Mouse (Mus musculus) v-Abl transformed pro-B cells (cell line): ENCODE data around the gene Pramef12.
"Not testable (repeated sequence)": the region's sequence is repeated elsewhere in the genome, so short reads cannot be mapped to it uniquely, and the experiment has no call there.

ENCODE experiments used
- in situ Hi-C, 2 experiments: fragments of 400-800 bp; cut with MboI; formaldehyde crosslinking; loops; one replicate each; pipeline ENCODE4 v1.15.1; 2025; ENCODE audit not compliant: unreplicated experiment in 2 of 2

Pramef12 gene

GRCm38 (mm10) chr4:144408290-144408689, at the start of gene Pramef12:
Pramef12 (minus strand) TSS chr4:144408464.
- in situ Hi-C loops: no loop called here

GRCm38 (mm10) chr4:144453217-144453616, 45.0 kb upstream of the Pramef12 start, which contains the start of gene Gm9944:
Gm9944 (minus strand) TSS chr4:144453317.
- in situ Hi-C loops: no loop called here

- in situ Hi-C loops: loop anchor here (25.0 kb wide), 2 partner anchors 414 to 714 kb away; no protein-coding TSS in a partner anchor
Observed at GRCm38 (mm10) chr4:144448546-144448945, 40.3 kb upstream of the Pramef12 start.

GRCm38 (mm10) chr4:144441582-144441981, 33.3 kb upstream of the Pramef12 start:
- in situ Hi-C loops: loop anchor here (25.0 kb wide), 2 partner anchors 421 to 721 kb away; no protein-coding TSS in a partner anchor

- in situ Hi-C loops: loop anchor here (25.0 kb wide), 2 partner anchors 421 to 721 kb away; no protein-coding TSS in a partner anchor
Observed at GRCm38 (mm10) chr4:144441095-144441494, 32.8 kb upstream of the Pramef12 start.

GRCm38 (mm10) chr4:144438672-144439071, 30.4 kb upstream of the Pramef12 start, which contains the start of gene 1700012P22Rik:
1700012P22Rik (minus strand) TSS chr4:144438772.
- in situ Hi-C loops: loop anchor here (25.0 kb wide), 2 partner anchors 424 to 724 kb away; no protein-coding TSS in a partner anchor

GRCm38 (mm10) chr4:144433216-144433615, 25.0 kb upstream of the Pramef12 start:
- in situ Hi-C loops: loop anchor here (25.0 kb wide), 2 partner anchors 429 to 729 kb away; no protein-coding TSS in a partner anchor

GRCm38 (mm10) chr4:144430723-144431122, 22.5 kb upstream of the Pramef12 start:
- in situ Hi-C loops: loop anchor here (25.0 kb wide), 2 partner anchors 432 to 732 kb away; no protein-coding TSS in a partner anchor

- in situ Hi-C loops: loop anchor here (10.0 to 25.0 kb wide), 3 partner anchors 76 to 733 kb away; no protein-coding TSS in a partner anchor
Observed at GRCm38 (mm10) chr4:144428868-144429267, 20.6 kb upstream of the Pramef12 start.

- in situ Hi-C loops: loop anchor here in 1 of 2 experiments (10.0 kb wide), 1 partner anchor 80 kb away; no protein-coding TSS in a partner anchor
Observed at GRCm38 (mm10) chr4:144424590-144424989, 16.3 kb upstream of the Pramef12 start.

GRCm38 (mm10) chr4:144420644-144421043, 12.4 kb upstream of the Pramef12 start:
- in situ Hi-C loops: loop anchor here in 1 of 2 experiments (10.0 kb wide), 1 partner anchor 84 kb away; no protein-coding TSS in a partner anchor

GRCm38 (mm10) chr4:144406261-144406660, 2.0 kb downstream of the Pramef12 start:
- in situ Hi-C loops: no loop called here

GRCm38 (mm10) chr4:144404456-144405086, 3.7 kb downstream of the Pramef12 start:
- in situ Hi-C loops: no loop called here

- in situ Hi-C loops: no loop called here
Observed at GRCm38 (mm10) chr4:144402712-144403111, 5.6 kb downstream of the Pramef12 start.

- in situ Hi-C loops: no loop called here
Observed at GRCm38 (mm10) chr4:144396316-144396715, 11.9 kb downstream of the Pramef12 start.

- in situ Hi-C loops: no loop called here
Observed at GRCm38 (mm10) chr4:144377911-144378310, 30.4 kb downstream of the Pramef12 start, which contains the start of gene Pramef20. Pramef20 (minus strand) TSS chr4:144377933.

GRCm38 (mm10) chr4:144357642-144358041, 50.6 kb downstream of the Pramef12 start, which contains the start of gene Gm13119:
Gm13119 (plus strand) TSS chr4:144357942.
- in situ Hi-C loops: not testable (repeated sequence)
